Mouse (Mus musculus): ENCODE data around the gene Fam102a.

DNA sequence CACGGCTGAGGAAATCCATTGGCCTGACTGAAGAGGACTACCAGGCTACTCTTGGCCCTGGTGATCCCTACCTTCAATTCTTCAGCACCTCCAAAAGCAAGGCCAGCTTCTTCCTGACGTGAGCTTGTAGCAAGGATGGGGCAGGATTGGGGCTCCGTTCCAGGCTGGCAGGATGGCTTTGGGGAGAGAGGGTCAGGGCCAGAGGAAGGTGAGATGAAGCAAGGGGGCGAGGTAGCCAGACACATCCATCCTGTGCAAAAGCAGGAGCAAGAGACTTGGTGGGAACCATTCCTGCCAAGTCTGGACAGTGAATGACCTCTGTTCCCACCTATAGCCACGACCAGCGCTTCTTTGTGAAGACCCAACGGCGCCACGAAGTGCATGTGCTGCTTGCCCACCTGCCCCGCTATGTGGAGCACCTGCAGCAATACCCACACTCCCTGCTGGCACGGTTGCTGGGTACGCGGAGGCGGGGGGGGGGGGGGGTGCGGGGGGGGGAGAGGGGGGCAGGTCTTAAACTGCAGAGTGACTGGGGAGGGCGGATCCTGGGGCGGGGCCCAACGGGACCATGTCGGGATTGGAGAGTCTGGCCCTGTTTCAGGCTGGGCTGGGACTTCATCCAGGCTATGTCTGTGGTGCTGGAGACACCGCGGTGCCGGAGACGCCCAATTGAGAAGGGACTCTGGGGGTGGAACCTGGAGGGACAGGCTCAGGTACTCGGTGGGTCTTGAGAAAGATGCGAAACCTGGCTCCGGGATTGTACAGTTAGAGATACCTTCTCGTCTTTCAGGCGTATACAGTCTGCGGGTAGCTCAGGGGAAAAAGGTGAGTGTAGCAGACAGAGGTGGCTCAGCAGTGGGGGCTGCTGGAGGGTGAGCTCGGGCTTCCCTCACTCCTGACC lies 43.3 kb downstream of the Fam102a start:
- TF ChIP-seq CTCF (IDR thresholded peaks at IDR 0.05; ENCODE audit: low read depth) (no peak), EP300 (IDR thresholded peaks at IDR 0.05; ENCODE audit: low read depth) (no peak)

Data from liver, embryonic 14.5 days (tissue).